Mouse (Mus musculus) small intestine, adult 2 months (tissue): ENCODE data around the gene Tmem86a.

Experiments
- CTCF ChIP-seq: fragments of 200-500 bp; IDR thresholded peaks from 2 replicates; pipeline ENCODE4 v1.5.1; 2012; ENCODE audit warnings: low read depth, mild to moderate bottlenecking, control low read depth, inconsistent platforms, low read length, moderate library complexity, mixed read lengths; ENCODE audit not compliant: insufficient replicate concordance, insufficient read length; ENCODE audit errors: extremely low read depth
- POLR2A ChIP-seq: fragments of 200-500 bp; IDR thresholded peaks from 2 replicates; pipeline ENCODE4 v1.6.1; 2012; ENCODE audit warnings: low read depth, mild to moderate bottlenecking, control low read depth, inconsistent platforms, low read length, moderate library complexity

- TF ChIP-seq POLR2A: no peak
- peak; percentile 96 for TF ChIP-seq CTCF
Observed at GRCm38 (mm10) chr7:47023530-47023929, 26.9 kb upstream of the Tmem86a start.
